Mouse (Mus musculus) subcutaneous adipose tissue, adult 2 months (tissue): ENCODE data around the gene Acyp1. TPM values are rescaled to one million over a fixed set of nuclear protein-coding genes. Genes with fewer than 3 reads are reported as not detected.

ENCODE experiments used
- polyA plus RNA-seq: library from polyadenylated mRNA; depleted of rRNA; stranded (reverse); fragments of >200 nt; gene quantifications from 2 replicates; pipeline ENCODE4 v1.2.3, GENCODE M21; 2012; ENCODE audit warnings: low replicate concordance; rRNA removed

Acyp1 gene
- polyA plus RNA-seq = 7.2 and 8.9 TPM in 2 replicates

DNA sequence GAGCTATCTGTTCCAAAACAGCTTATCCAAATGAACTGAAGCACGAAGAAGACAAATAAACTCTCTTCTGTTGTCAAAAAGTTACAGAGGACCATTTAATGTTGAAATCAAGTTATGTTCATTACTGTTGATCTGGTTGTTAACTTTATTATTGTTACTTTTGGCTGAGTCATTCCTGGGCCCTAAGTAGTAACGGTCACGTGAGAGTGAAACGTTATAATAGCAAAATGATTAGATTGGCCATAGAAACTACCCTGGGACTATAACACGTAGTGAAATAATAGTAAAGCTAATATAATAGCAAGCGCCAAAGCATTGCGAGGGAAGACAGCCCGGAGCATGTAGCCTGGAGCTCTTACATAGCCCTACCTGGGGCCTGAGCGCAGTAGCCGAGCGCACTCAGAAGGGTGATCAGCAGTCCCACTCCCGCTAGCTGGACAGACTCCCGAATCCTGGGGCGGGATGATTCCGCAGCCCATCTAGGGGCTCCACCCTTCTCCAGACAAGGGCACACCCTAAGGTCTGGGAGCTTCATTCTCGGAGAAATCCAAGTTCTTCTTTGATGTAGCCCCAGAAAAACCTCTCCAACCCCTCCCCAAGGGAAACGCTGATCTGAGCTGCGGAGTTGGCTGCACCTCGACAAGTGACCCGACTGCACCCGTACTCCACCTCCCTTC, at the start of gene Acyp1:
TSS of gene Acyp1 (minus strand) at position 630 of the 677 bp plus-strand sequence.

DNA sequence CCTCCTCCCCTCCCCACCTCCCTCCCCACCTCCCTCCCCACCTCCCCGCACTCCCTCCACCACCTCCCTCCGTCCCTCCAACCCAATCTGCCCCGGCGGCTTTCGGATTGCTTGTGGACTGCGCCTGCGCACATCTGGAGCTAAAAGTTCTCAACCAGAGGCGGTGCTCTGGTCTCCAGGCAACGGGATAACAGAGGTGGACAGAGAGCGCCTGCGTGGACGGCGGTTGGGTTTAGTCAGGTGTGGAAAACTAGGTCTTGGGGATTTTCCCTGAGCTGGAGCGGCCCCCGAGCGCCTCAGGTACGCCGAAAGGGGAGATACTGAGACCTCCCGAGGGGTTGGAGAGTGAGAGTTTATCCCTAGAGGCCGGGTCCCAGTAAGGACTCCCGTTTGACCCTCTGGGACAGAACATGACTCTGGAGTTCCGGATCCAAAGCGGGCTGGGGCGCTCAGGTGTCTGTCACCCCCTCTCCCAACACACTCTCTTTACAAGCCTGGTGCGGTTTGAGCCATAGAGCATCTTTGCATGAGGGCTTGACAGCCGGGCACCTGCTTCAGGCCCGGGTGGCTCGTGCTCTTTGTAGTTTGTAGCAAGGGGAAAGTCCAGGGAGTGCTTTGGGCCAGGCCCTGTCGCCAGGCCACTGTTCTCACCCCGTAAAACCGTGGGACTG, 383 bp upstream of the Acyp1 start, which contains the start of gene Zc2hc1c:
TSS of gene Zc2hc1c (plus strand) at position 106 of the 671 bp plus-strand sequence.

DNA sequence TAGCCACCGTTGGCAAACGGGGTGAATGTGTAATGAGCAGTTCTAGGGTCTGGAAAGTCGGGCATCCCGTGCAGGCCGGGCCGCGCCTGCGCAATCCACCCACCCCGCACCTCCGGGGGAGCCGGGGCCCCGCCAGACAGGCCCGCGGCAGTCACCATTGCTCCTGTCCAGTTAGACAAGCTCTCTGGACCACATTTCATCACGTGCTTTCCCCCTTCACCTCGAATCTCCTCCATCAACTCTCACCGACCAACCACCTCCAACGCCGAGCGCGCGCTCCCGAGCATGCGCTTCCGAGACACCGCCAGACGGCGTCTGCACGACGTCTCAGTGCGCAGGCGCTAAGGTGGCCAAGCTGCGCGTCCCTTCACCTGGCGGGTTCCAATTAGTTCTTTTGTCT, 17.9 kb downstream of the Acyp1 start, which contains the start of gene Mlh3:
TSS of gene Mlh3 (minus strand) at position 281 of the 400 bp plus-strand sequence.

Other genes starting within 250 kb of the Acyp1 start
- gene Prox2, start 177.7 kb downstream of the Acyp1 start, polyA plus RNA-seq = 3.9 and 4.6 TPM in 2 replicates
- gene Dlst, start 177.6 kb downstream of the Acyp1 start, polyA plus RNA-seq = 169 and 208 TPM in 2 replicates
- 2.2 and 5.1 TPM in 2 replicates for gene Rps6kl1, start 137.2 kb downstream of the Acyp1 start, polyA plus RNA-seq
- 3.5 and 4.5 TPM in 2 replicates for gene Pgf, start 110.6 kb downstream of the Acyp1 start, polyA plus RNA-seq
- 94.5 and 97.0 TPM in 2 replicates for gene Eif2b2, start 69.0 kb downstream of the Acyp1 start, polyA plus RNA-seq
- gene Mlh3, start 17.8 kb downstream of the Acyp1 start, polyA plus RNA-seq = 5.9 and 7.9 TPM in 2 replicates
- 0.32 and 2.3 TPM in 2 replicates for gene Zc2hc1c, start 153 bp upstream of the Acyp1 start, polyA plus RNA-seq
- gene Nek9, start 50.9 kb upstream of the Acyp1 start, polyA plus RNA-seq = 40.6 and 49.8 TPM in 2 replicates
- gene Tmed10, start 86.4 kb upstream of the Acyp1 start, polyA plus RNA-seq = 189 and 236 TPM in 2 replicates
- 9.2 and 18.1 TPM in 2 replicates for gene Fos, start 185.5 kb upstream of the Acyp1 start, polyA plus RNA-seq